Mouse (Mus musculus): ENCODE results near the gene Nkg7. TPM values are rescaled to one million over a fixed set of nuclear protein-coding genes. Genes with fewer than 3 reads are reported as not detected.

The Nkg7 gene
- polyA plus RNA-seq, 1 experiment from 2014 or later: not detected

DNA sequence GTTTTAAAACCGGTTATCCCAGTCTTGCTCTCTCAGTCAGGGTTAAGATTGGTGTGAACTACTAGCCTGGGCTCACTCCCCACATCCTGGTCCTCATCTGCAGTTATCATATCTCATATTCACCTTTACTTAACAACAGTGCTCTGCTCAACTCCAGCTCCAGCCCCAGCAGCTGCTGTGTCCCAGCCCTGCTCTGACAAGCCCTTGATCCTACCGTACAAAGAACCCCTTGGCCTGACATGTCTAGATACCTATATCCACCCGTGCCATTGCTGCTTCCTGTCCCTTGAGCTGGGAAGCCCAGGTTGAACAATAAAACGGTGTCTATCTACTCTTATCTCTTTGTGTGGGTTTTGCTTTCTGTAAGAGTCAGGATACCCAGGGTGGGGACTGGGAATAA, 7.4 kb upstream of the Nkg7 start:
- no peaks in the 10 kb centered on the region for H3K36me3 ChIP-seq
- DNase-seq (ENCODE audit: low spot score): no peak
- H3K4me3 ChIP-seq: no peak overlapping the region
- H3K9me3 ChIP-seq (replicated peaks): 0 out of 2 replicates have a peak, but pooled peaks cover 3% of the 10 kb centered on the region
- H3K27ac ChIP-seq (replicated peaks): no peak overlapping the region
- 65% methylated on average over 4 of the region's 4 CpGs for WGBS
- no peaks in the 10 kb centered on the region for H3K4me1 ChIP-seq
- H3K27me3 ChIP-seq (ENCODE audit: low read depth, poor library complexity, severe bottlenecking): no peaks in the 10 kb centered on the region

DNA sequence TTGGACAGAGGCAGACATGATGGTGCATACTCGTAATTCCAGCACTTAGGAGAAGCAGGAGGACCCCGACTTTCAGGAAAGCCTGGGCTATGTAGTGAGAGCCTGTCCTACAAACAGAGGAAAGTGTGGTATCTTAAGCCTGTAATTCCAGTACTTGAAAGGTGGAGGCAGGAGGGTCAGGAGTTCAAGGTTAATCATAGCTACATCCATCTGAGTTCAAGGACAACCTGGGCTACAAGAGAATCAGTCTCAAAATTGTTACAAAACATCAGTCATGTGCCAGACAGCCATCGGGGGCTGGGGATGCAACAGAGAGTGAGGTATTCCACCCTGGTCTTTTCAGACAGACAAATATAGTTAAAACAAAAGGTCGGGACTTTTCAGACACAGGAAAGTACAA, 4.0 kb upstream of the Nkg7 start:
- no peaks in the 10 kb centered on the region for H3K36me3 ChIP-seq
- no peak for DNase-seq (ENCODE audit: low spot score)
- 83% methylated on average over 4 of the region's 4 CpGs for WGBS

DNA sequence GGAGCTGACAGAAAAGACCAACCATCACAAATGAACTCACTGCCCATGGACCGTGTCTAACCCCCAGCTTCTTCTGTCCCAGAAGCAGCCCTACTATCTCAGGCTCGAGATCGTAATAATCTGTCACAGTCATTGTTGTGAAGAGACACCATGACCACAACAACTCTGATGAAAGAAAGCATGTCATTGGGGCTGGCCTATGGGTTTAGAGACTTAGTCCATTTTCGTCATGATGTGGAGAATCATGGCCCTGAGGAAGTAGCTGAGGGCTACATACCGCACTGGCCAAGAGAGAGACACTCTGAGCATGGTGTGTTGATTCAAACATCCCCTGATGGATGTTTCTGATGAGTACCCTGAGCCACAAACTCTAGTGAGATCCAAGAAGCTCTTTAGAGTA, 2.2 kb upstream of the Nkg7 start:
- Histone ChIP-seq H3K4me1 (no peaks in the 10 kb centered on the region), H3K27me3 (ENCODE audit: low read depth, poor library complexity, severe bottlenecking) (no peaks in the 10 kb centered on the region)
- WGBS: 88% methylated on average over 5 of the region's 5 CpGs

More for the DNA sequence above, 4.0 kb upstream of the Nkg7 start:
- Histone ChIP-seq H3K4me3 (no peak overlapping the region), H3K27ac (replicated peaks) (no peak overlapping the region), H3K4me1 (no peaks in the 10 kb centered on the region), H3K27me3 (ENCODE audit: low read depth, poor library complexity, severe bottlenecking) (no peaks in the 10 kb centered on the region), H3K9me3 (replicated peaks) (0 out of 2 replicates have a peak, but pooled peaks cover 3% of the 10 kb centered on the region)

DNA sequence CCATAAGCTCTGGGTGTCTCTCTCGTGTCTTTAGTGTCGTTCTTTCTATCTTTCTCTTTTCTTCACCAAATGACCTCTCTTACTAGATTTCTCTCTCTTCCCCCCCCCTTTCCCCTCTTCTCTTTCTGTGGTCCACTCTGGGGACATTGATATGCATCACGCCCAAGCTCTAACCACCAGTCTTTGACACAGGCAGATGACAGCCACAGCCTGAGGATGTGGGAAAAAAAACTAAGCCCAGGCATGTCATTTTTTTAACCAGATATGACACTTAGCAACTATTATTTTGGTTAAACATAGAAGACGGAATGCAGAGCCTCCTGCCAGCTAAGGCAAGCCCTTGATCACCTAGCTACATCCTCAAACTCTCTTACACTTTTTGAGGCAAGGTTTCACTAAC, 1.7 kb downstream of the Nkg7 start:
- DNase-seq (ENCODE audit: low spot score): no peak
- Histone ChIP-seq H3K4me3 (no peak overlapping the region), H3K9me3 (replicated peaks) (no peaks in the 10 kb centered on the region), H3K27ac (replicated peaks) (no peak overlapping the region), H3K36me3 (no peaks in the 10 kb centered on the region), H3K4me1 (peaks cover 11% of the 10 kb centered on the region), H3K27me3 (ENCODE audit: low read depth, poor library complexity, severe bottlenecking) (no peaks in the 10 kb centered on the region)
- 84% methylated on average over 4 of the region's 4 CpGs for WGBS

More for the DNA sequence above, 2.2 kb upstream of the Nkg7 start:
- H3K36me3 ChIP-seq: no peaks in the 10 kb centered on the region
- no peak overlapping the region for H3K4me3 ChIP-seq
- H3K9me3 ChIP-seq (replicated peaks): no peaks in the 10 kb centered on the region
- H3K27ac ChIP-seq (replicated peaks): no peak overlapping the region
- DNase-seq (ENCODE audit: low spot score): no peak

DNA sequence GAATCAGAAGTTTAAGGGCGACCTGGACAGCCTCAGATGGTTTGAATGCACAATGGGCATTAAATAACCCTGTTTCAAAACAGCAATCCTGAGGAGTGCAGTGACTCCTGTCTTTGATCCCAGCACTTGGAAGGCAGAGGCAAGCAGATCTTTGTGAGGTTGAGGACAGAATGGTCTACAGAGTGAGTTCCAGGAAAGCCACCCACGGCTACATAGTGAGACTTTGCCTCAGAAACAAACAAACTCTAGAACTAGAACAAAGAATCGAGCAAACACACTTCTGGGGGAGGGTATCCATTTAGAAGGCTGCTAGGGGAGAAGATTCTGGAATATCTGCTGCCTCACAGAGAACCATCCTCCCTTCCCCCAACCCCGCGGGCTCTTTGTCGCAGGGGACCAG, 3.6 kb downstream of the Nkg7 start, which contains the start of gene Cldnd2:
Cldnd2 (plus strand) TSS at position 301 of the 400 bp plus-strand sequence.
- DNase-seq (ENCODE audit: low spot score): no peak
- 87% methylated on average over 6 of the region's 6 CpGs for WGBS
- Histone ChIP-seq H3K4me3 (no peak within 1 kb of the TSS), H3K36me3 (no peaks in the 10 kb centered on the region), H3K27ac (replicated peaks) (no peak within 1 kb of the TSS), H3K27me3 (ENCODE audit: low read depth, poor library complexity, severe bottlenecking) (no peaks in the 10 kb centered on the region), H3K4me1 (peaks cover 22% of the 10 kb centered on the region), H3K9me3 (replicated peaks) (no peaks in the 10 kb centered on the region)

DNA sequence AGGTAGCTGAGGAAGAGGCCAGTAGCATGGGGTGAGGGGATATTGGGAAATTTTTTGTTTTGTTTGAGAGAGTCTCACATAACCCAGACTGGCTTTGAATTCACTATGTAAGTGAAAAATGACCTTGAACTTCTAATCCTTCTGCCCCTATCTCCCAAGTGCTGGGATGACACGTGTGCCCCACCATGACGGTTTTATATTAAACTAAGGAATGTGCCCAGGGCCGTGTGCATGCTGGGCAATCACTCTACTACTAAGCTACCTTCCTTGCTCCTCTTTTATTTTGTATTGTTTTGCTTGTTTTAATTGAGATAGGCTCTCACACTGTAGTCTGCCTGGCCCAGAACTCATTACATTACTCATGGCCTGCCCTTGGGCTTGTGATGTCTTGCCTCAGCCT, 4.2 kb downstream of the Nkg7 start:
- Histone ChIP-seq H3K4me3 (no peak overlapping the region), H3K27ac (replicated peaks) (no peak overlapping the region), H3K9me3 (replicated peaks) (no peaks in the 10 kb centered on the region), H3K36me3 (no peaks in the 10 kb centered on the region), H3K4me1 (peaks cover 22% of the 10 kb centered on the region), H3K27me3 (ENCODE audit: low read depth, poor library complexity, severe bottlenecking) (no peaks in the 10 kb centered on the region)
- DNase-seq (ENCODE audit: low spot score): no peak
- WGBS: 80% methylated on average over 3 of the region's 3 CpGs

DNA sequence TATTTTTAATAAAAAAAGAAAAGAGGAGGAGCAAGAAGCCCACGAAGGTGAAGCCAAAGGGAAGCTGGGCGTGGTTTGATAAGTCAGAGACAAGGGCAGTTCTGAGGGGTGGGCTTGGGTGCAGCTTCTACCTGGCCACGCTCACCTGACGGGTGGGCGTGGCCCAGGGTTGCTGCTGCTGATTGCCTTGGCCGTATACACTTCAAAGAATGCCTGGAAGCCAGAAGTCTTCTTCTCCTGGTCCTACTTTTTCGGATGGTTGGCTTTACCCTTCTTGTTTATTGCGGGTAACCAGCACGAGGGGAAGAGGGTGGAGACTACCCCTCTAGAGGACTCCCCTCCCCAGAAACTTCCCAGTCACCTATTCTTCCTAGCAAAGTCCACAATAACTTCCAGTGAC, 5.8 kb downstream of the Nkg7 start:
- Histone ChIP-seq H3K36me3 (no peaks in the 10 kb centered on the region), H3K27me3 (ENCODE audit: low read depth, poor library complexity, severe bottlenecking) (no peaks in the 10 kb centered on the region), H3K9me3 (replicated peaks) (no peaks in the 10 kb centered on the region), H3K27ac (replicated peaks) (peak overlapping the region; percentile 88), H3K4me3 (peak overlapping the region; percentile 66), H3K4me1 (peaks cover 22% of the 10 kb centered on the region)
- 11% methylated on average over 9 of the region's 9 CpGs for WGBS
- no peak for DNase-seq (ENCODE audit: low spot score)

DNA sequence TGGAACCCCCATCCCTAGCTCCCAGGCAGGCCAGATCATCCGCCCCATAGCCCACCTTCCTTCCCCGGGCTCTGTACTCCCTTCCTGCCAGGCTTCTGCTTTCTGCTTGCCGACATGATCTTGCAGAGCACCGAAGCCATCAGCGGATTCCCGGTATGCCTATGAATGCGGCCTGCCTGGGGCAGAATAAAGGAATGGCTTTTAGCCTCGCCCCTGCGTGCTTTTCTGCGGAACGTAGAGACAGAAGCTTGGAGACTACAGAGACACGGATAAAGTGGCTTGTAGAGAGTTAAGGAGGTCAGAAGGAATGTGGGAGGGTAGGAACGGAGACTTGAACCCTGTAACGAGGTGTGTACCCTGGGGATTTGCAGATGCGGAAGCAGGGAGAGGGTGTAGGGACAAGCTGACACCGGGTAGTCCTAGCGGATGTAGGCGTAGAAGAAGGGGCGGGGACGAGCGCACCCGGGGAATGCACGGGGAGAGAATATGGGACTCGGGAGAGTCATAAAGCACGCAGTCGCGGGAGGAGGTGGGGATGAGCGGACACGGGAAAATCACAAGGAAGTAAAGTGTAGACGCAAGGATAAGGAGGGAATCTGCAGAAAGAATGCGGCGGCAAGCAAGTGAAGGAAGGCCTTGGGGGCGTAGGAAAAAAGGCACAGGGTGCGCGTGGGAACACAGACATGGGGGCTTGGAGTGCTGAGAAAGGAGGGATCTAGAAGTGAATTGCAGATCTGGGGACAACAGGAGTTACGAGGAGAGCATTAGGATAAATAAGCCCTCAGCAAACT, 6.4 kb downstream of the Nkg7 start:
- 1% methylated on average over 36 of the region's 36 CpGs for WGBS
- H3K36me3 ChIP-seq: no peaks in the 10 kb centered on the region

DNA sequence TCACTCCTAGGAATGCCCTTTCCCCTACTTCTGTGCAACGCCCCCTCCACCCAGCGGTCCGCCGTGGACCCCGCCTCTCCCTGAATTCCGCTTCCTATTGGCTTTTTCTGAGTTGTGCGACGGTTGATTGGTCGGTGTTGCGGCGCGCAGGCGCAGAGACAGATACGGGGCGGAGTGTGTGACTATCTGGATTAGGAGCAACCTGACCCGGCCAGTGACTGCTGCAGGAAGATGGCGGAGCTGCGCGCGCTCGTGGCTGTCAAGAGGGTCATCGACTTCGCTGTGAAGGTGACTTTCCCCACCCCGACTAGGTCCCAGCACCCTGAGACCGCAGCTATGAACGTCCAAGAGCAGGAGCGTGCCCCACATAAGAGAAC, 7.0 kb downstream of the Nkg7 start, which contains the start of the genes Etfb and Gm45233:
Etfb (plus strand) TSS at position 167 of the 377 bp plus-strand sequence.
Gm45233 (plus strand) TSS at position 212 of the 377 bp plus-strand sequence.
- peak; percentile 94 for DNase-seq (ENCODE audit: low spot score)
- H3K4me1 ChIP-seq: peaks cover 22% of the 10 kb centered on the region
- H3K4me3 ChIP-seq: peak within 1 kb of the TSS; percentile 66
- H3K36me3 ChIP-seq: no peaks in the 10 kb centered on the region
- no peaks in the 10 kb centered on the region for H3K9me3 ChIP-seq (replicated peaks)
- H3K27ac ChIP-seq (replicated peaks): peak within 1 kb of the TSS; percentile 88
- WGBS: 0% methylated on average over 27 of the region's 27 CpGs
- no peaks in the 10 kb centered on the region for H3K27me3 ChIP-seq (ENCODE audit: low read depth, poor library complexity, severe bottlenecking)

More for the DNA sequence above, 6.4 kb downstream of the Nkg7 start:
- H3K9me3 ChIP-seq (replicated peaks): no peaks in the 10 kb centered on the region
- H3K4me3 ChIP-seq: peak overlapping the region; percentile 66
- peak overlapping the region; percentile 88 for H3K27ac ChIP-seq (replicated peaks)
- peak; percentile 71 for DNase-seq (ENCODE audit: low spot score)
- peaks cover 22% of the 10 kb centered on the region for H3K4me1 ChIP-seq
- H3K27me3 ChIP-seq (ENCODE audit: low read depth, poor library complexity, severe bottlenecking): no peaks in the 10 kb centered on the region

DNA sequence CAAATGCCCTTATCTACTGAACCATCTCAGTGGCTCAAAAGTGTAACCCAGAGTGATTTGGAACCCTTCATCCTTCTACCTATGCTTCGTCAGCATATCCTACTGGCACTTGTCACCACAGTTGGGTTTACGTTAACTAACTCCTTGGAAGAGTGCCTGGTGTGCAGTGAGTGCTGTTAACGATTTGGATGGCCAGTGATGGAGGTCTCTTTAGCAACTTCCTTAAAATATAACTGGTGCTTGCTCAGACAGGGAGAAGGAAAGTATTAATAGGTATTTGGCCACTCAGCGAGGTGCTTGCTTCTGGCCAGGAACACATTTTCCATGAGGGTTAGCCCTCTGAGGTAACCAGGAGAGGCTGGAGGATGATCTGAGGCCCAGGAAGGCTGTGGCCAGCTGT, 10.9 kb downstream of the Nkg7 start:
- no peaks in the 10 kb centered on the region for H3K9me3 ChIP-seq (replicated peaks)
- H3K27ac ChIP-seq (replicated peaks): no peak overlapping the region
- H3K4me3 ChIP-seq: no peak overlapping the region
- 87% methylated on average over 4 of the region's 4 CpGs for WGBS
- peaks cover 16% of the 10 kb centered on the region for H3K4me1 ChIP-seq
- no peak for DNase-seq (ENCODE audit: low spot score)
- peaks cover 15% of the 10 kb centered on the region for H3K36me3 ChIP-seq
- no peaks in the 10 kb centered on the region for H3K27me3 ChIP-seq (ENCODE audit: low read depth, poor library complexity, severe bottlenecking)

DNA sequence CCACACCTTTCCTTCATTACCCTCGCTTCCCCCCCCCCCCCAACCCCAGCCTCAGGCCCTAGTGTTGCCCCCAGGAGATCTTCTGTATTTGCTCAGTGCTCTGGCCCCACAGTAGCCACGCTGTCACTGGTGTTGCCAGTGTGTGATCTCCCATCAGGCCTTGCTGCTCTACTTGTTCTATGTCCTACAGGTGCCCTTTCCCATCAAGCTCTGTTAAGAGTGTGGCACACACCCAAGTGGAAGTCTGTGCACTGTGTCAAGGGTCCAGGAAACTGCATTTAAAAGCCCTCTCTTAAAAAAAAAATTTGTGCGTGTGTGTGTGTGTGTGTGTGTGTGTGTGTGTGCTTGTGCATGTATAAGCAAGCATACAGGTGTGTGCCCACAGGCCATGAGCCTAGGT, 11.4 kb downstream of the Nkg7 start:
- Histone ChIP-seq H3K36me3 (peaks cover 20% of the 10 kb centered on the region), H3K4me1 (peaks cover 12% of the 10 kb centered on the region), H3K4me3 (no peak overlapping the region), H3K27me3 (ENCODE audit: low read depth, poor library complexity, severe bottlenecking) (no peaks in the 10 kb centered on the region), H3K27ac (replicated peaks) (no peak overlapping the region), H3K9me3 (replicated peaks) (no peaks in the 10 kb centered on the region)
- 86% methylated on average over 2 of the region's 3 CpGs for WGBS
- no peak for DNase-seq (ENCODE audit: low spot score)

DNA sequence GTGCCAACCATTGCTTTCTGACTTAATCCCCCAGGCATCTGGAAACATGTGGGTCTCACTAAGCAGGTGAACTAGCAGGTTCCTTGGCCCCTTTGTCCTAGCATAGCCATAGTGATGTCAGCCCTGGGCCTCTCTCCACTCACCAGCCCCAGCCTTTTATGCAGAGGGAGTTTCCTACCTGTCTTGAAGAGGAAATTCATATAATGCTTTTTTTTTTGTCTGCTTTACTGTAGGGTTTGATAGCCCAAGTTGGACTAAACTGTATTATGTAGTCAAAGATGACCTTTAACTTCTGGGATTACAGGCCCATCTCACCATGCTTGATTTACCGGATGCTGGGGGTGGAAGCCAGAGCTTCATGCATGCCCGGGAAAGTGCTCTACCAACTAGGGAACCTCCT, 12.9 kb downstream of the Nkg7 start:
- Histone ChIP-seq H3K9me3 (replicated peaks) (no peaks in the 10 kb centered on the region), H3K4me3 (no peak overlapping the region), H3K27me3 (ENCODE audit: low read depth, poor library complexity, severe bottlenecking) (no peaks in the 10 kb centered on the region), H3K27ac (replicated peaks) (no peak overlapping the region), H3K4me1 (peaks cover 4% of the 10 kb centered on the region), H3K36me3 (peaks cover 35% of the 10 kb centered on the region)
- WGBS: 96% methylated on average over 2 of the region's 2 CpGs
- DNase-seq (ENCODE audit: low spot score): no peak

DNA sequence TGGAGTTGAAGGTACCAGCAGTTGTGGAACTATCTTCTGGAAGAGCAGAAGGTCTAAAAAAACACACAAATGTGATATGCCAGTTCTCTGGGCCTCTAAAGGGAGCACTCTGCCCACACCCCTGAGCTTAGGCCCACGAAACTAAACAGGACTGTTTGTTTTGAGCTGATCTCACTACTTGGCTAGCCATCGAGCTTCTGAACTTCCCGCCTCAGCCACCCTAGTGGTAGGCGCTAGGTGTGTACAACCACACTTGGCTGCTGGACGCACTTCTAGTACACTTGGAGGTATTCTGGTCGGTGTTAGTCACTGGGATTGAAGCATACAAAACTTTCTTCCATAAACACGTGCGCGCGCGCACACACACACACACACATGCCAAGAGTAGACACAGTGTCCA, 14.9 kb downstream of the Nkg7 start:
- H3K4me1 ChIP-seq: no peaks in the 10 kb centered on the region
- 95% methylated on average over 11 of the region's 11 CpGs for WGBS
- H3K36me3 ChIP-seq: peaks cover 54% of the 10 kb centered on the region
- H3K27me3 ChIP-seq (ENCODE audit: low read depth, poor library complexity, severe bottlenecking): no peaks in the 10 kb centered on the region
- H3K4me3 ChIP-seq: no peak overlapping the region
- no peak overlapping the region for H3K27ac ChIP-seq (replicated peaks)
- no peak for DNase-seq (ENCODE audit: low spot score)
- H3K9me3 ChIP-seq (replicated peaks): no peaks in the 10 kb centered on the region
